Mouse (Mus musculus): ENCODE measurements around the gene Phactr4. TPM values are rescaled to one million over a fixed set of nuclear protein-coding genes. Genes with fewer than 3 reads are reported as not detected.

The Phactr4 gene
- total RNA-seq, 2 experiments from 2014 or later = 8.3 to 11.3 TPM

- intact Hi-C loops (cut with DNase I) = no loop called here
Observed at GRCm38 (mm10) chr4:132346661-132347060, 75.6 kb downstream of the Phactr4 start.

DNA sequence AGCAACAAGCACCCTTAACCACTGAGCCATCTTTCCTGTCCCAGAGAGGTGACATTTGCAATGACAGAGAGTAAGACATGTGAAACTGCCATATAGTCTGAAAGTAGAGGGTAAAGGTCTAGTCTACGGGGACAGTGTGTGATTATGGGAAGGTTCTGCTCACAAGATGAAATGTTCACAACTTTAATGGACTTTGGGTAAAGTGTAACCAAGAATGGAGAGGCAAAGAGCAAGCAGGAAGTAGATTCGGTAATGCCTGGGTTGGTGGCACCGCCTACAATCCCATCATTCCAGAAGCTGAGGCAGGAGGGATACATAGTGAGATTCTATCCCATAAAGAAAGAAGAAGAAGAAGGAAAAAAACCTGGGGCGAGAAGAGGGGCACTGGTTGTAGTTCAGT is 76.0 kb downstream of the Phactr4 start:
- intact Hi-C loops (cut with DNase I) = no loop called here
- DNase-seq (ENCODE audit: low spot score in 2 of 2) = no peak

More at GRCm38 (mm10) chr4:132346661-132347060, 75.6 kb downstream of the Phactr4 start:
- no peak for DNase-seq (ENCODE audit: low spot score in 2 of 2)

DNA sequence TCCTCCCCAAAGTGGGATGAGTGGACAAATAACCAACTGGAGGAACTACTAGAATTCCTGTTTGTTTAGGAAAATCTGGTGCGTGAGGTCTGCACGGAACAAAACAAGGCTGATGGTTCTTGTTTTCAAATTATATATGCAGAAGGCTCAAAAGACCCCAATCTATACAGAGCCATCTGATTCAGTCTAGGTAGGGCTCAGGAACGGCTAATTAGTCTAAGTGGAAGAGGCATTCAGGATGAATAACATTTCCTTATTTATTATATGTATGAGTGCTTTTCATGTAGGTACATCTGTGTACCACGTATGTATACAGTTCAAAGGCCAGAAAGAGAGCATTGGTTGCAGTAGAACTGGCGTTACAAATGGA is 76.5 kb downstream of the Phactr4 start:
- intact Hi-C loops (cut with DNase I) = loop anchor here (1.0 kb wide), 1 partner anchor 53 kb away; no protein-coding TSS in a partner anchor
- DNase-seq (ENCODE audit: low spot score in 2 of 2) = no peak

GRCm38 (mm10) chr4:132345135-132345842 is 77.0 kb downstream of the Phactr4 start:
- DNase-seq (ENCODE audit: low spot score in 2 of 2) = peak; percentile 94 to 95
- intact Hi-C loops (cut with DNase I) = loop anchor here (1.0 kb wide), 1 partner anchor 52 kb away; no protein-coding TSS in a partner anchor

- intact Hi-C loops (cut with DNase I) = loop anchor here (1.0 kb wide), 1 partner anchor 51 kb away; no protein-coding TSS in a partner anchor
- DNase-seq (ENCODE audit: low spot score in 2 of 2) = no peak
Observed at GRCm38 (mm10) chr4:132344403-132345134, 77.7 kb downstream of the Phactr4 start.

GRCm38 (mm10) chr4:132341451-132341850 is 80.8 kb downstream of the Phactr4 start:
- no peak for DNase-seq (ENCODE audit: low spot score in 2 of 2)
- intact Hi-C loops (cut with DNase I) = no loop called here

- peak in 1 of 2 experiments; percentile 18 for DNase-seq (ENCODE audit: low spot score in 2 of 2)
- intact Hi-C loops (cut with DNase I) = no loop called here
Observed at GRCm38 (mm10) chr4:132338943-132339342, 83.3 kb downstream of the Phactr4 start.

GRCm38 (mm10) chr4:132332880-132333279 is 89.4 kb downstream of the Phactr4 start:
- DNase-seq (ENCODE audit: low spot score in 2 of 2) = no peak
- intact Hi-C loops (cut with DNase I) = no loop called here

DNA sequence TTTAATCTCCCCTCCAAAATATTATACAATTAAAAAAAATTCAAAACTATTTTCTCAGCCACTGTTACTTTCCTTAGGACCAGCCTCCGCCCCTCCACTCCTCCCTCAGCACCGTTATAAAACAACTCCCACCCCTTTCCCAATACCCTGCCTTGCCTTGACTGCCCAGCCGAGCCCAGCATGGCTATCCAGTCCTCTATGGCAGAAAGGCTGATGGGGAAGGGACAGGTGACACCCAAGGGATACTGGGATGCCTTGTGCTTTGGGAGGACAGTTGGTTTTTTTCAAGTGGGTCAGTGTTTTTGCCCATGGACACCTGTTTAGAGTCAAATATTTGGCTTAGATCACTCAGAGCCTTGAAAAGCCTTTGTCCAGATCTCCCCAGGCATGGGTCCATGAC is 90.3 kb downstream of the Phactr4 start:
- intact Hi-C loops (cut with DNase I) = no loop called here
- DNase-seq (ENCODE audit: low spot score in 2 of 2) = no peak

DNA sequence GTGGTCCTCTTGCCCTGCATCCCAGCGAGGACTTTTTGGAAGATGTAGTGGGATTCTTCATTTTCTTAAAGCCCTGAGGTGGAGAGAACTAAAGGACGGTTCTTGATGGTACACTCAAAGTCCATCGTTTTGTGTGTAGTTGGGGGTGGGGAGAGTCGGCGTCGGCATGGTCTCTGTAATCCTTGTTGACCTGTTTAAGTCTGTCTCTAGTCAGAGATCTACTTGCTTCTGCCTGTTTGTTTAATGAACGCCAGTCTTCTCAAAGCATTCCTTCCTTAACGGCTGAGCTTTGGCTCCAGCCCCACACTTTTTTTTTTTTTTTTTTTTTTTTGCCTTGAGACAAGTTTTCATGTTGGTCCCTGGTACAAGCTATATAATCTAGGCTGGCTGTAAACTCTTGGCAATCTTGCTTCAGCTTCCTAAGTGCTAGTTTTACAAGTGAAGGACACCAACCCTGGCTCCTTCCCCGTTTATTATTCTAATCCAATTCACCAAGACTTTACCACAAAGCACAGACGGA is 92.4 kb downstream of the Phactr4 start:
- no peak for DNase-seq (ENCODE audit: low spot score in 2 of 2)
- intact Hi-C loops (cut with DNase I) = loop anchor here (2.0 kb wide), 1 partner anchor 21 kb away; no protein-coding TSS in a partner anchor

GRCm38 (mm10) chr4:132329115-132329834 is 93.0 kb downstream of the Phactr4 start, which contains the start of gene Trnau1ap:
TSS of gene Trnau1ap (minus strand) at chr4:132329538.
- DNase-seq (ENCODE audit: low spot score in 2 of 2) = peak; percentile 79 to 84
- intact Hi-C loops (cut with DNase I) = loop anchor here (2.0 kb wide), 1 partner anchor 20 kb away; no protein-coding TSS in a partner anchor

GRCm38 (mm10) chr4:132328391-132328982 is 93.8 kb downstream of the Phactr4 start:
- no peak for DNase-seq (ENCODE audit: low spot score in 2 of 2)
- intact Hi-C loops (cut with DNase I) = loop anchor here (2.0 kb wide), 1 partner anchor 20 kb away; no protein-coding TSS in a partner anchor

GRCm38 (mm10) chr4:132326481-132326880 is 95.8 kb downstream of the Phactr4 start:
- DNase-seq (ENCODE audit: low spot score in 2 of 2) = no peak
- intact Hi-C loops (cut with DNase I) = no loop called here

GRCm38 (mm10) chr4:132315711-132316110 is 106.6 kb downstream of the Phactr4 start:
- intact Hi-C loops (cut with DNase I) = no loop called here
- no peak for DNase-seq (ENCODE audit: low spot score in 2 of 2)

DNA sequence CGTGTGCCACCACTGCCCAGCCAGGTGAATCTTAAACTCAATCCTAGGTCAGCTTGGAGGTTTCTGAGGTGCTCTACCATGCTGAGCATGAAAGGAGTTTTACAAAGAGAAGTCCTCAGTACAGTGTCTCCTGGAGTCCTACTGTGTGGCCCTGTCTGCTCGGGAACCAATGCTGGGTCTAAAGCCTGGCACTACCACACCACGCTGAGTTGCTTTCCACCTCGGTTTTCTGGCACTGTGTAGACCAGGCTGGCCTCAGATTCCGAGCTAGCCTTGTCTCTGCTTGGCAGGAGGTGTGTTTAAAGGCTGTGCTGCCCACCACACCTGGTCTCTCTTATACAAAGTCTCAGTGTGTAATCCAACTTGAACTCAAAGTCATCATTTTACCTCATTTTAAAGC is 109.7 kb downstream of the Phactr4 start:
- intact Hi-C loops (cut with DNase I) = no loop called here
- no peak for DNase-seq (ENCODE audit: low spot score in 2 of 2)

GRCm38 (mm10) chr4:132311801-132312200 is 110.5 kb downstream of the Phactr4 start:
- DNase-seq (ENCODE audit: low spot score in 2 of 2) = no peak
- intact Hi-C loops (cut with DNase I) = no loop called here

GRCm38 (mm10) chr4:132311209-132311608 is 111.1 kb downstream of the Phactr4 start:
- DNase-seq (ENCODE audit: low spot score in 2 of 2) = no peak
- intact Hi-C loops (cut with DNase I) = no loop called here

DNA sequence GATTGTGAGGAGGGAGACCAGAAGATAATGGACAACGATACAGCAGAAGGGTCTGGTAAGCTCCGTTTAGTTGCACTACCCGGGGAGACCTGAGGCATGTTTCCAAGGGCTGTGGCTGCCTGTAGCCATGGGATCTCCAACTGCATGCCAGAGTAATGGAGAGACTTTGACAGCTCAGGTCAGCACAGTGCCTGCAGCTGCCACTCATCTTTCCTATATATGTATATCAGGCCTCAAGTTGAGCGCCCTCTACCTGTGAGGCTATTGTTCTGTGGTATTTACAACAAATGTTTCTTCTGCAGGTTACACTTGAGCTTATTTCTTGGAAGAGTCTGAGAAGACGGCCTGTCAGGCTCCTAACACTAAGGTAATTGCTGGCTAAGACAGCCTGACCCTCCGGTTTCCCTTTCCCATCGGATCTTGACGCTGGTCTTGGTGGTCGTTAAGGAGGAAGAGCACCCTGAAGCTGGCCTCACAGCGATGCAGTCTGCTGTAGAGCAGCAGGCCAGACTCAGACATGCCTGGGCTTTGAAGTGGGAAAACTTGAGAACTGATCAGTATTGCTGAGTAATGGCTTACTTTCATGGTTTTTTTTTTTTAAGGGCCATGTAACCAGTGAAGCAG is 112.3 kb downstream of the Phactr4 start:
- intact Hi-C loops (cut with DNase I) = loop anchor here (2.0 to 10.0 kb wide), 2 partner anchors 19 to 205 kb away; partner anchors contain the start of genes Sesn2 and Trnau1ap
- DNase-seq (ENCODE audit: low spot score in 2 of 2) = peak; percentile 32 to 44

Measured in left cerebral cortex, postnatal 25 days (tissue).